Mouse (Mus musculus) embryonic facial prominence, embryonic 12.5 days (tissue): Measurements from ENCODE around the gene Zfp622. TPM values are rescaled to one million over a fixed set of nuclear protein-coding genes. Genes with fewer than 3 reads are reported as not detected.

Experiments used
- ATAC-seq: fragments of 200-750 bp; cut with Nextera tagmentation; 2 replicates; pipeline ENCODE4 v1.8.0; 2017; ENCODE audit not compliant: insufficient number of reproducible peaks, insufficient read depth, low FRiP score, low TSS enrichment
- H3K27ac ChIP-seq: fragments of 300-500 bp; sonication (generic); 2 replicates; pipeline ENCODE4 v1.5.1; 2016; ENCODE audit warnings: mild to moderate bottlenecking
- H3K27me3 ChIP-seq: fragments of 300-500 bp; sonication (generic); 2 replicates; pipeline ENCODE4 v1.6.1; 2016; ENCODE audit warnings: mild to moderate bottlenecking, moderate library complexity
- H3K36me3 ChIP-seq: fragments of 300-500 bp; sonication (generic); 2 replicates; pipeline ENCODE4 v1.6.1; 2016; ENCODE audit warnings: mild to moderate bottlenecking
- H3K4me1 ChIP-seq: fragments of 300-500 bp; sonication (generic); 2 replicates; pipeline ENCODE4 v1.6.1; 2016
- H3K4me2 ChIP-seq: fragments of 300-500 bp; sonication (generic); replicated peaks from 2 replicates; pipeline ENCODE4 v1.6.1; 2016; ENCODE audit warnings: mild to moderate bottlenecking, moderate library complexity
- H3K4me3 ChIP-seq: fragments of 300-500 bp; sonication (generic); 2 replicates; pipeline ENCODE4 v1.5.1; 2016; ENCODE audit warnings: mild to moderate bottlenecking
- H3K9ac ChIP-seq: fragments of 300-500 bp; sonication (generic); 2 replicates; pipeline ENCODE4 v1.6.1; 2016; ENCODE audit warnings: mild to moderate bottlenecking, moderate library complexity
- H3K9me3 ChIP-seq: fragments of 300-500 bp; sonication (generic); 2 replicates; pipeline ENCODE4 v1.6.1; 2016; ENCODE audit warnings: mild to moderate bottlenecking, moderate library complexity
- WGBS: fragments of 180-500 bp; shearing (Covaris S2); methylation state at CpG from one replicate; pipeline ENCODE4 v1.1.7; 2016; 5-methylcytosine and 5-hydroxymethylcytosine counted together
- polyA plus RNA-seq: library from polyadenylated mRNA; unstranded; fragments of >200 nt; fragmentation: Nextera tagmentation; extraction: Ambion mirVana; gene quantifications from 2 replicates; pipeline ENCODE4 v1.2.1, GENCODE M21; 2016

Gene Zfp622
- 38.2 and 40.6 TPM in 2 replicates for polyA plus RNA-seq

GRCm38 (mm10) chr15:25984067-25984733 lies at the start of gene Zfp622:
Gene Zfp622, plus strand, starts transcription at chr15:25984366.
- no peaks in the 10 kb centered on the region for H3K9me3 ChIP-seq
- H3K4me3 ChIP-seq: peak within 1 kb of the TSS; percentile 99
- H3K27me3 ChIP-seq: no peaks in the 10 kb centered on the region
- under 1% methylated on average over 57 of the region's 57 CpGs for WGBS
- ATAC-seq: peak; percentile 98
- H3K4me2 ChIP-seq: peak within 1 kb of the TSS; percentile 93
- H3K9ac ChIP-seq: peak within 1 kb of the TSS; percentile 96
- peaks cover 18% of the 10 kb centered on the region for H3K36me3 ChIP-seq
- H3K4me1 ChIP-seq: peaks cover 16% of the 10 kb centered on the region
- H3K27ac ChIP-seq: peak within 1 kb of the TSS; percentile 92

- WGBS: 80% methylated on average over 7 of the region's 7 CpGs
Measured at GRCm38 (mm10) chr15:25934411-25934810, 49.8 kb upstream of the Zfp622 start.

DNA sequence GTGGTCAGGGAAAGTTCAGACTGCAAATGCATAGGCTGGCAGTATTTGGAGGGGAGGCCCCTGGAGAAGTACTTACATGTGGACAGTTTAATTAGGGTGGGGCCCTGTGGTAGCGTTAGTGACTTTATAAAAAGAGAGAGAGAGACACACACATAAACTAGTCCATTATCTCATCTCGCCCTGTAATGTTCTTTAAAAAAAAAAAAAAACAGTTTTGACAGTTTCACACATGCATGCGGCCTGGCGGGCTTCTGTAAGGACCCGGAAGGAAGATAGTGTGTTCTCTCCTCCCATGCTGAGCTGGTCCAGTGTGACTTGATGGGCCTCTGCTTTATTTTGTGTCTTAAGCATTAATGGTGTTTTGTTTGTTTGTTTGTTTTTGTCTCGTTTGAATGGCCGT lies 45.7 kb upstream of the Zfp622 start:
- H3K9ac ChIP-seq: no peak overlapping the region
- no peaks in the 10 kb centered on the region for H3K9me3 ChIP-seq
- peaks cover 11% of the 10 kb centered on the region for H3K4me1 ChIP-seq
- WGBS: 90% methylated on average over 7 of the region's 7 CpGs
- H3K36me3 ChIP-seq: no peaks in the 10 kb centered on the region
- H3K4me3 ChIP-seq: no peak overlapping the region
- H3K27me3 ChIP-seq: no peaks in the 10 kb centered on the region
- no peak for ATAC-seq
- H3K27ac ChIP-seq: no peak overlapping the region
- no peak overlapping the region for H3K4me2 ChIP-seq

More at GRCm38 (mm10) chr15:25934411-25934810, 49.8 kb upstream of the Zfp622 start:
- H3K27ac ChIP-seq: no peak overlapping the region
- no peak overlapping the region for H3K4me3 ChIP-seq
- no peaks in the 10 kb centered on the region for H3K27me3 ChIP-seq
- 0 out of 2 replicates have a peak, but pooled peaks cover 10% of the 10 kb centered on the region for H3K4me1 ChIP-seq
- ATAC-seq: no peak
- no peak overlapping the region for H3K4me2 ChIP-seq
- no peaks in the 10 kb centered on the region for H3K9me3 ChIP-seq
- no peak overlapping the region for H3K9ac ChIP-seq
- H3K36me3 ChIP-seq: no peaks in the 10 kb centered on the region

- Histone ChIP-seq H3K4me3 (no peak overlapping the region), H3K27ac (no peak overlapping the region), H3K4me1 (peaks cover 7% of the 10 kb centered on the region), H3K27me3 (no peaks in the 10 kb centered on the region), H3K4me2 (peak overlapping the region; percentile 38), H3K9me3 (no peaks in the 10 kb centered on the region), H3K9ac (no peak overlapping the region), H3K36me3 (no peaks in the 10 kb centered on the region)
- ATAC-seq: no peak
- 31% methylated on average over 24 of the region's 24 CpGs for WGBS
Measured at GRCm38 (mm10) chr15:25940397-25941377, 43.5 kb upstream of the Zfp622 start.

- Histone ChIP-seq H3K4me3 (no peak overlapping the region), H3K9ac (no peak overlapping the region), H3K36me3 (no peaks in the 10 kb centered on the region), H3K4me2 (no peak overlapping the region), H3K27ac (no peak overlapping the region), H3K27me3 (no peaks in the 10 kb centered on the region), H3K9me3 (no peaks in the 10 kb centered on the region), H3K4me1 (peaks cover 7% of the 10 kb centered on the region)
- WGBS: 80% methylated on average over 11 of the region's 11 CpGs
- ATAC-seq: no peak
Measured at GRCm38 (mm10) chr15:25941514-25941913, 42.7 kb upstream of the Zfp622 start.

DNA sequence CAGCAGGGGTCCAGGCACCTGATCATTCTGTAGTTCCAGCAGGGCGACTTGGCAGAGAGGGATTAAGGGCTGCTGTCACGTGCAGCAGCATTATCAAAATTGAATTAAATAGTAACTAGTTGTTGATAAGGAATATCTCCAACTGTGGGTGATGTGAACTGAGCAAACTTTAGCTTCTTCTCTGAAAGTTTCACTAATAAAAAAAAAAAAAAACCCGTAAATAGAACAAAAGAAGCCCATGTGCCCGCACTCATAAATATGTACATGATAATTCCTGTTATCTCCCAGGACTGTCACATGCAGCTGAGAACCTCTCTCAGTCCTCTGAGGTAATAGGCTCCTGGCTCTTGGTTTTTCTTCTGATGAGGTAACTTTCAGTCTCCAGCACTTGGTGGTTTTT lies 41.8 kb upstream of the Zfp622 start:
- no peaks in the 10 kb centered on the region for H3K36me3 ChIP-seq
- H3K4me3 ChIP-seq: no peak overlapping the region
- ATAC-seq: no peak
- H3K27ac ChIP-seq: no peak overlapping the region
- H3K9ac ChIP-seq: no peak overlapping the region
- 68% methylated on average over 4 of the region's 4 CpGs for WGBS
- H3K27me3 ChIP-seq: no peaks in the 10 kb centered on the region
- H3K4me2 ChIP-seq: no peak overlapping the region
- peaks cover 7% of the 10 kb centered on the region for H3K4me1 ChIP-seq
- H3K9me3 ChIP-seq: no peaks in the 10 kb centered on the region

DNA sequence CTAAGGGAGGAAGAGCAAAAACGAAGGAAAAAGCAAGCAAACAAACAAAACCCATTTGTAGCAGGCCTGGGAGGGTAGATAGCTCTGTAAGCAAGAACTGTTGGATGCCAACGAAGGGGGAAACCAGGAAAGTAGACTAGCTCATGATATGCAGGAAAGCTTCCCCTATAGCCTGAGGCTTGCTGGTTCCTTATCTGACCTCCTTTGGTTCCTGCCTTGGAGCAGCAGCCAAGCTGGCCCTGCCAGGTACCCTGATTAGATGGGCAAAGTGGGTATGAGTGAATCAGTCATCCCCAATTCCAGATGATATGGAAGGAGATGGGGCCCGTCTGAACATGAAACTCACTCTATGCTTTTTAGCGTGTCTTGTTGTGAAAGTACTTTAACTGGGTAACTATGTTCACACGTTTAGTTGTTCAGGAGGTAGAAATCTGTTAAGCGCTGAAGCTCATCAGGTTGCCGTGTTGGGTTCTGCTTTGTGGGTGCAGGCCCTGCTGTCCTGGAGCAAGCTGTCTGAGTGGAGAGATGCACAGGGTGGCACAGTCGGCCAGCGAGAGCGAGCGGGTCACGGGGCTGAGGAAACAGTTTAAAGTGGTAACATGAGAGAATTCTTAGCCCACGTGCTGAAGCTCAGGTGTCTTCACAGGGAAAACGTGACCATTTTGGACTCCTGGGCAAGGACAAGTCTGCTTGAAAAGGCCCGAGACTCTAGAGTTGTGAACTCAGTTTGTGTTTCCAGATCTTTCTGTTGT lies 40.6 kb upstream of the Zfp622 start:
- Histone ChIP-seq H3K9me3 (no peaks in the 10 kb centered on the region), H3K27ac (no peak overlapping the region), H3K4me2 (no peak overlapping the region), H3K27me3 (no peaks in the 10 kb centered on the region), H3K4me1 (peaks cover 7% of the 10 kb centered on the region), H3K9ac (no peak overlapping the region), H3K4me3 (no peak overlapping the region), H3K36me3 (no peaks in the 10 kb centered on the region)
- WGBS: 86% methylated on average over 15 of the region's 15 CpGs
- ATAC-seq: no peak

DNA sequence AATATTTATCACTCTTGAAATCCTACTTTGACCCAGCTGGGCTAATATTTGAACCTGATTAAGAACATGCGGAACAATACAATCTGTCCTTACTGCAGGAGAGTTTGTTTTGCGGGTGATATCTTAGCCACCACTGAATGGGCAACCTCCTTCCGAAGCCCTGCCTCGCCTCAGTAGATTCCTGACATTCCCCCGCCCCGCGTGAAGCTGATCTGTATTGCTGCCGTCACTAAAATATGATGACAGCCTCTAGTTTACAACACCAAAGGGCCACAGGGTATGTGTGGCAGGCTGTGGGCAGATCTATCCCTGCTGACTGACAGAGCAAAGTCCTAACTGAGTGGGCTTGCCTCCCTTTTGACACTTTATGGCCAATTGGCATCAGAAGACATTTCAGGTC lies 38.9 kb upstream of the Zfp622 start:
- no peak for ATAC-seq
- Histone ChIP-seq H3K9me3 (no peaks in the 10 kb centered on the region), H3K27me3 (no peaks in the 10 kb centered on the region), H3K4me1 (peaks cover 7% of the 10 kb centered on the region), H3K4me2 (no peak overlapping the region), H3K36me3 (no peaks in the 10 kb centered on the region), H3K9ac (no peak overlapping the region), H3K4me3 (no peak overlapping the region), H3K27ac (no peak overlapping the region)
- 78% methylated on average over 8 of the region's 8 CpGs for WGBS

DNA sequence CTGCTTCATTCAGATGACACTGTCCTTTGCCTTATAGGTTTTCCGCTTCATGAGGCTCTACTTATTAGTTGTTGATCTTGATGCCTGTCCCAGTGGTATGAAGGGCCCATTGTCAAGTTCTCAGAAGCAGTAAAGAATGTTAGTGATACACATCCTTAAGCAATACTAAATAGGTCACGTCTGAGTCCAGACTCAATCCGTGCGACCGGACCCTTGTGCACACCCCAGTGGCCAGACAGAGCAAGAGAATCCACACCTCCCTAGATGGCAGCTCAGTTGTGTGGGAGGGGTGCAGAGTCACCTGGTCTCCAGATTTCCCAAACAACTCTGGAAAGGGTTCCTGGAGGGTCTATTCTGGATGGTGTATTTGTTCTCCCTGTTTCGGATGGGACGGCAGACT lies 37.7 kb upstream of the Zfp622 start:
- H3K27ac ChIP-seq: no peak overlapping the region
- H3K9me3 ChIP-seq: no peaks in the 10 kb centered on the region
- no peaks in the 10 kb centered on the region for H3K36me3 ChIP-seq
- no peak for ATAC-seq
- H3K4me2 ChIP-seq: no peak overlapping the region
- 90% methylated on average over 7 of the region's 7 CpGs for WGBS
- H3K27me3 ChIP-seq: no peaks in the 10 kb centered on the region
- H3K4me3 ChIP-seq: no peak overlapping the region
- no peaks in the 10 kb centered on the region for H3K4me1 ChIP-seq
- no peak overlapping the region for H3K9ac ChIP-seq

- 75% methylated on average over 8 of the region's 8 CpGs for WGBS
- no peak overlapping the region for H3K27ac ChIP-seq
- no peaks in the 10 kb centered on the region for H3K36me3 ChIP-seq
- no peak overlapping the region for H3K4me3 ChIP-seq
- H3K4me1 ChIP-seq: no peaks in the 10 kb centered on the region
- ATAC-seq: no peak
- H3K4me2 ChIP-seq: no peak overlapping the region
- no peaks in the 10 kb centered on the region for H3K9me3 ChIP-seq
- no peak overlapping the region for H3K9ac ChIP-seq
- no peaks in the 10 kb centered on the region for H3K27me3 ChIP-seq
Measured at GRCm38 (mm10) chr15:25947383-25947782, 36.8 kb upstream of the Zfp622 start.
